Mouse (Mus musculus) mouse trophoblast stem cell (cell line): ENCODE measurements around the gene Mlip.
"Not testable (repeated sequence)": the region's sequence is repeated elsewhere in the genome, so short reads cannot be mapped to it uniquely, and the experiment has no call there.

ENCODE experiments used
- in situ Hi-C, 2 experiments: fragments of 300-500 bp; cut with MseI, MboI; formaldehyde crosslinking; loops; 2 replicates in 1 of 2; 3 replicates in 1 of 2; pipeline ENCODE4 v1.15.1; 2025

Mlip gene

DNA sequence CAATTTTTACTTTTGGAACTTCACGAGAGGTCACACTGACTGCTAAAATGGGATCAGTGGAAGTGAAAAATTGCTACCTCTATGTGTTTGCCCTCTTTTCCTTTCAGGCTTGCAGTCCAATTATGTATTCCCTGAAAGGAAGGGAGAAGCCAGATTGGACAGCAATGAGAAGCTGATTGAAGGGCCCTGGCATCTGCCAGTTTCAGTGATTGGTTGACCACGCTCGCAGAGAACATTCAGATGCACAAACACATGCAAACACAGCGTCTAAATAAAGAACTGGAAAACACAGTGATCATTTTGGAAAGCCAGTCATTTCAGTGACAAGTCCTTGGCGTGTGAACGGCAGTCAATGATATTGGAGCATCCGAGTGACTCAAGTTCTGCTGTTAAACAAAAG lies 100.6 kb downstream of the Mlip start:
- in situ Hi-C loops, result no loop called here

DNA sequence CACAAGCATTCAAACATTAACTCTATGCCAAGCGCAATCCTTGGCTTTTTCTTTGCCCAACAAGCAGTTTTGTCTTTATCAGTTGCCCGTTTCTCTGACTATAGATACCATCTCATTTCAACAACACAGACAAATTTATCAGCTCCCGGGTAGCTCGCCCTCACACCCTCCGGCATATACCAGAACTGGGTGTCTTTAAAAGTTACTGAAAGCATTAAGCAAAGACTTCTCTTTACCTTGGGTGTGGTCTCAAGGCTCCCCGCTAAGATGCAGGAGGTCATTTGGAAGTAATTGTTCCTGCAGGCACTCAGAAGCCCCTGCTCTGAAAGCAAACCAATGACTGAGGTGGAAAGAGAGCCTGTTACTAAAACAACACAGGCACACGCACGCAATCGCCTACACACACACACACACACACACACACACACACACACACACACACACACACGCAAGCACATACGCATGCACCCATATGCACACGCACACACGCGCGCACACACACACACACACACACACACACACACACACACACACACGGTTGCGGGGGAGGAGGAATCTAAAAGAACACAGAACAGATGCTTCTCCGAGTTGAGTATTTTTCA lies 101.2 kb downstream of the Mlip start:
- in situ Hi-C loops, result no loop called here

DNA sequence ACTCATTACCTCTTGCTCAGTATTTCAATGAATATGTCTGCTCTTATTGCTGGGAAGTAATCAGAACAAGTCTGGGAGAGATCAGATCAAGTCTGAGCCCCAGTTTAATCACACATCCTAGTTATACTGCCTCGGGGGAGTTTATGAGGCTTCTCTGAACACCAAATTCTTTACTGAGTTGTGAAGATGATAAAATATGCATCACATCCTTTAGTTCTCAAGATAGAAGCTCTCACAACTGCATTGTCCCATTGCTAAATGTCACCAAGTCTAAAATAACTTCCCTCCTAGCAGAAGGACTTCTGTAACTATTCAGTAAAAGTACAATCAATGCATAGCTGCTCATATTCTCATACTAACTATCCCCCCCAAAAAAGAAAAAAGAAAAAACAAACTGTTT lies 154.5 kb downstream of the Mlip start:
- in situ Hi-C loops, result no loop called here

DNA sequence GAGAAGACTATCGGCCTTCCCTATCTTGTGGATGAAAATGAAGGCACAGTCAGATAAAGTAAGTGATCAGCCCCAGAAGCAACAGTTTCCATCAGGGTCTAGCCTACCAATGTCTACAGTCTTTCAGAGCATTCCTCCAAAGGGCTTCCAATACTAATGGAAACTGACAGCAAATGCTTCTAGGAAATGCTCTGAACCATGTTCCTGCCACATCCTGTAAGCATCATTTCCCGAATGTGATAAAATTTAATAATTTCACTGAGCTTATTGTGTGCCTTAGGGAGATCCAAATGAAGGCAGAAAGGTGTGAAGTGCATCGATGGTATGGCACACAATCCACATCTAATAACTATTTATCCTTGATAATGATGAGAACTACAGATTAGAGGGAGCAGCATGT lies 173.3 kb downstream of the Mlip start:
- in situ Hi-C loops, result no loop called here

DNA sequence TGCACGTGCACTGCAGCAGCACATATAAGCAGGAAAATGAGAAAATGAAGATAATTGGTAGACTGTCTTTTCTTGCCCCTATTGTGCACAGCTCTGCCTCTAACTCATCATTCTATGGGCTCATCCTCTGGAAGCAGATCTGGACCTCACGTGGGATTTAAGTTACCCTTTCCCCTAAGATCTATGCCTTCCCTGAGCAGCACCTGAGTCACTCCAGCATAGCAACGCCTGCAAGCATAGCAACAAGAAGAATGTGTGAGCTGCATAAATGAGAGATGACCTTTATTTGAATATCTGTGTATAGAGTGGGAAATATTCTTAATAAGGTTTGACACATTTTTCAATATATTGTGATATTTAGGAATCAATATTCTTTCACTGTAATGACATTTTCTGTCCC lies 176.9 kb downstream of the Mlip start:
- in situ Hi-C loops, result no loop called here

DNA sequence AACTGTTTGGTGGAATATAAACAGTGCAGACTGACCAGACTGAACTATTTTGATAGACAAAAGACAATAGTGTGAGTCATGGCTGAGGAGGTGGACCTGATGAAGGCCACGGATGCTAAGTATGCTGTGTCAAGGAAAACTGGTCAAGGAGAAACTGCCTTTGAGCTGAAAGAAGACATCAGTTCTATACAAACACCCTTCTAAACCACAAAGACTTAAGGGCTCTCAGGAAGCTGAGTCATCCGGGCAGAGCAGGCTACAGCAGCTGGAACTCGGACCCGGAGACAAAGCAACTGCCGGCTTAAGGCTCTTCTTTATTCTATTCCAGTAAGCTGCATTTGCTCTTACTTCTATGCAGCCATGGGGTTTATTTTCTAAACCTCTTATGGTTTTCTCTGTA lies 180.7 kb downstream of the Mlip start:
- in situ Hi-C loops, result no loop called here

DNA sequence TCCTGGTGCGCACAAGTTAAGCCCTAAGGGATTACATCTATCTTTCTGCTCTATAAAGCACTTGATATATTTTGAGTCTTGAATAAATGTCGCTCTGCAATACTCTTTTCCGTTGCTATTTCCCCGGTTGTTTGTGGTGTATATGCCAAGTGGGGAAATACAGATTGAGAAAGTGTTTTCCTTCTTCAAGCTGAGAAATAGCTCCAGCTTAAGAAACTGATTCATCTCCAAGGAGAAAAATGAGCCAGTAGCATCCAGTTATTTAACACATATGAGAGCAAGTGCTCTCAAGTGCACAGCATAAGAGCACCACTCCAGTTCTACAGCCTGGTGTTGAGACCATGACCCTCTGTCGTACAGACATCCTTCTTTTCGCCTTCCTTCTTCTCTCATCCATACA lies 186.9 kb downstream of the Mlip start:
- in situ Hi-C loops, result no loop called here

DNA sequence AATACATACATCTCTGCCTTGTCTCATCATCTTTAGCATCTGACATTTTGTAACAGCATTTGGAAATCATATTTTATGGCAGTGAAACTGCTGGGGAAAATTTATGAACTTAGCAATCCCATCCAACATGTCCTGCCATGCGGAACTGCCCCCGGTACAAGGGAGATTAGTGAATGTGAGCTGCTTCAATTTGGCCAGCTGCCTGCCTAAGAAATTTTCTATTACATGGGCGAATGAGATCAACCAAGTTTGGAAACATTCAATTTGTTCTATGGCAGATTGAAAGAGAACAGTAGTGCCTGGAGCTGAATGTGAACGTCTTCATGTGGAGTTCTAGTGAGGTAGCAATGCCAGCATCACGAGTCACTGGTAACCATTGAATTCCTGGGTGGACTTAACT lies 191.0 kb downstream of the Mlip start:
- in situ Hi-C loops, result no loop called here

DNA sequence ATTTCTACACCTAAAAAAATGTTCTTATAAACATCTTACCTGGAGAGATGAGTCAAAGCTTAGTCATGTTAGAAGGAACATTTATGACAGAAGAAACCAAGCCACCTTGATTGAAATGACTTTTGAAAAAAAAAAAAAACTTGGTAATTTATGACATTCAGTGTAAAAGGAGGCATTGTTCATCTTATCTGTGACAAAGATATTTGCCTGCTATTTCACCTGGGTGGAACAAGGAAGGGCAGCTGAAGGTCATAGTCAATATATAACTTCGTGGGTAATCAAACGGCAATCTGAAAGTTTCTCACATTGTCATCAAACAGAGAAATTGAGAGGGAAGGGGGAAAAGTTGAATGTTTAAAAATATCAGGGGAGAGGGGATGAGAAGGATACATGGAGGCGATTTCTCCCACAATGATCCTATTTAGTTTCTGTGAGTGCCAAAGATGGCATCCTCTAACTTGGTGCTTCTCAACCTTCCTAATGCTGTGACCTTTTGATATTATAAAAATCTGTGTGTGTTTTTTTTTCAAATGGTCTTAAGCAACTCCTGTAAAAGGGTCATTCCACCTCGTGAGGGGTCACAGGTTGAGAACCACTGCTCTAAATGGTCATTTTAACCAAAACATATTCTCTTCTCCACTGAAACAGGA lies 192.4 kb downstream of the Mlip start:
- in situ Hi-C loops, result no loop called here

DNA sequence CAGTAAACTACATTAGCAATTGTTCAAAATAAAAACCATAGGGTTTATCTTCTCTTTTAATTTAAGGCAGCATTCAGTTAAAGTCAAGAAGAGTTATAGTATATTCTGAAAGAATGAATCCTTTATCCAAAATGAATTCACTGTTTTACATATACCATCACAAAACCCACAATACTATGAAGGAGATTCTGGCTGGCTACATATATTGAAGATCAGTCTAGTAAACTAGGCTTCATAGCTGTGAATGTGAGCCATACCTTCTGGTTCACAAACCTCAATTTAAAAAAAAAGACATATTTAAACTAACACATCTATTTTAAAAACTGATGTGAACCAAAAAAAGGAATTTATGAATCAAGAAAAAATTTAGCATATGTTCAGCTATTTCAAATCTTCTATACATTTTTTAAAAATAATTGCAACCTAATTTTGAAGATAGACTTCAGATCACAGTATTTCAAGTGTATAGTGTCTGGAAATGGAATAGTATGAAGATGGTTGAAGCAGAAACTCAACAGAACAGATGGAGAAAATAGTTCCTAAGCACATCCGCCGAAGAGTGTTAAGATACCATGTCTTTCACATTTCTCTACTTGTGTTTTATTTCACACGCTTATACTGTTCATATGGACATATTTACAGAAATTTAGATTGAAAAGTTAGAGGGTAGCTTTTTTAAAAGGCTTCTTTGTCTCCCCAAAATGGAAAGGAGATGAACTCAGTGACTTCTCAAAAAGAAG lies 204.1 kb downstream of the Mlip start:
- in situ Hi-C loops, result no loop called here

DNA sequence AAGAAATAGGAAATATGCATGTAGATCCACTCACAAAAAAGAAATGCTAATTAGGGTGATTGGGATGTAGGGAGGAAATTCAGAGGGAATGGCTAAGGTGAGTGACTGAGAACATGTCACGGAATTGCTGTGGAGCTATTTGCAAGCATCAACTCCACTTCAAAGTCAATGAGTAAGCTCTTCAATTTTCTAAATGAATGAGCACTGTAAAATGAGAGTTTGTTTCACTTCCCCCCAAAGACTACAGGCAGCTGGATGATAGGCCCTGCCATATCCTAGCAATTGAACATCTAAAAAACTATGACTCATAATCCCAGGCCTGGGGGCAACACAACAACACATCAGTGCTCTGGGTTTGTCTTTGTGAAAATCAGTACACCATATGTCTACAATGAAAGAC lies 233.0 kb downstream of the Mlip start:
- in situ Hi-C loops, result no loop called here

DNA sequence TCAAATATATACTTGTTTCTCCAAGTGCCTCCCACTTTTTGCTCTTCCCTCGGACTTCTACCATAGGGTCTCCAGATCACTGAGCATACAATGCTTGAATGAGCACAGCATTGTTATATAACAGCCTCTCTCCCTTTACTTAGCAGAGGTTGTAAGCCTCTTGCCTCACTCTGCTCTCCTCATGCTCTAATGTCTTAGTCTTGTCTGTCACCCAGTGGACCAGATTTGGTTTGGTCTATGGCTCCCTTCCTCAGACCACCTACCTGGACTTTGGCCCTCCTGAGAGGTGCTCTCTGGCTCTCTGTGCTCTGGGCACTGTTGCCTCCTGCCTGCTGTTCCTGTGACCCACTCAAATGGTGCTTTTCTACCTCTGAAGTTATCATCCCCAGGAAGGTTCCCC lies 255.9 kb downstream of the Mlip start:
- in situ Hi-C loops, result no loop called here

DNA sequence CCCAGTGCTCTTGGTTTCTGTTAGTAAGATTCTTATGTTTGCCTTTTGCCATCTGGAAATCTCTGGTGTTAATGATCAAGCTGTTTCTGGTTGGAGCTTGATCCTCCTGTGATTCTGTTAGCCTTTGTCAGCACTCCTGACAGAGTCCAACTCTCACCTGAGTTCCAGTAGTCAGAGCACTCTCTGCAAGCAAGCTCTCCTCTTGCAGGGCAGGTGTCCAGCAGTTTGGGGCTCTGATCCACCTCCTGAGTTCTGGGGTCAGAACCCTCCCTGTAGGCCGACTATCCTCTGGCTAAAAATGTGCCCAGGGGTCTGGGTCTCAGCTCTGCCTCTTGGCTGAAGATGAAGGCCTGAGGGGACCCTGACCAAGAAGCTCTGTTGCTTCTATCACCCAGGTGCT lies 269.5 kb downstream of the Mlip start:
- in situ Hi-C loops, result not testable (repeated sequence)

DNA sequence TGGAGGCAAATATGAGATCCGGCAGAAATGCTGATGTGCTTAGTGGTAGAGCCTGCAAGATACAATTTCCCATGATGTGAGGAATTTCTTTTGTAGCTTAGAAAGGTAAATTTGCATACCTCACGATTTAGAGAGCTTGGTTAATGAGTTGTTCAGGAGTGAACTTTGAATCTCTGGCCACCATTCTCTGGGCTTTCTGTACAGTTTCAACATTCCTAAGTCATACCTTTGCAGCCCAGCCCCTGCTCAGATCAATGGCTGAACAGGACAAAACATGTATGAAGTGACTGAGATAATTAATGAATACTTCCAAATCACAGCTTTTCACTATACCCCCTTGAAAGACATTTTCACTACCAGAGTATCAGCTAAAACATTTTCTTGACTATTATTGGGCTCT lies 281.1 kb downstream of the Mlip start:
- in situ Hi-C loops, result no loop called here

DNA sequence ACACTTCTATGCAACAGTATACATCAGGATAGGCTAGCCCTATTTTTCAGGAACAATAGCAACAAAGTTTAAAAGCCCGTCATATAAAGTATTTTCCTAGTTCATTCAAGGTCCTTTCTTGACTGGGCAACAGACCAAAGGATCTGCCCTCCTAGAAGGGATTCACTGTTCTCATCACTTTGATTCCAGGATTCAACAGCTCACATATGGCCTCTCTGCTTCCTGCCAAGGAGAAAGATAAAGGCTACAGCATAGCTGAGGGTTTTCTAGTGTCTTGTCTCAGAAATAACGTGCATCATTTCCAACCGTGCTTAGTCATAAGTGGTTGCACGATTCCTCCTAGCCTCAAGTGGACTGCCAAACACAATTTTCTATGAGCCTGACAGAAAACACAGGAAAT lies 296.2 kb downstream of the Mlip start:
- in situ Hi-C loops, result no loop called here

DNA sequence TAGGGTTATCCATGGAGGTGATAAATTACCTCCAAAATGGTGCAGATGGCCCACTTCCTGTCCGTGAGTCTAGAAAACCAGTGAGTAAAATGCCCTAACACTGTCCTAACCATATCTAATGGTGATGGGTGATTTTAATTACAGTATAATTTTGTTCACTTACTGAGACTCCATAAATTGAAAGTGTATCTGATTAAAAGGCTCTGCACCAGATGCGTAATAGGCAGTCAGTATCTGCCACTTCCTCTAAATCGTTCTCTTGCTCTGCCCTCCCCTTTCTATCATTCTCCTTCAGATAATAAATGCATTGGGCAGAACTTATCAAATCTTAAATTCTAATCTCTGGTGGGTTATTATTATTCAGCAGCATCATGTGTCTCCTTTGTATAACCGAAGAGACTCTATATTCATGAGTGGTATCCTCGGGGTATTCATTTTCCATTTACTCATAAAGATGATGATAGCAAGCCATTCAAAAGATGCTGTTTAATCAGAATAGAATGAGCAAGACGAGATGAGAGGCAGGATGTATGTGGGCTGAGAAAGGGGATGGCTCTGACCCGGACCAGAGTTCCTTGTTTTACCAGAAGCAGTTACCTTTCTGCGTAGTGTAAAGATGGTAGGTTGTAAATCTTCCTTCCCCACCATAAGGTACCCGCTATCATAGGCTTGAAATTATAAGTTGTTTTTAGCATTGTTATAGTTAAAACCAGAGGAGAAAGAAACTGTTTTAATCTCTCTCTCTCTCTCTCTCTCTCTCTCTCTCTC lies 298.2 kb downstream of the Mlip start:
- in situ Hi-C loops, result no loop called here
